Mouse (Mus musculus) mesoderm, embryonic 11.5 days (tissue): ENCODE results near the gene Arl3.
A peak's percentile ranks its signal among the peaks of the same experiment; 100 is the strongest.

Source experiments
- DNase-seq: peaks from one replicate; pipeline ENCODE4 v3.0.0-alpha.2; 2012; ENCODE audit warnings: low read depth, low spot score

Arl3 gene

DNA sequence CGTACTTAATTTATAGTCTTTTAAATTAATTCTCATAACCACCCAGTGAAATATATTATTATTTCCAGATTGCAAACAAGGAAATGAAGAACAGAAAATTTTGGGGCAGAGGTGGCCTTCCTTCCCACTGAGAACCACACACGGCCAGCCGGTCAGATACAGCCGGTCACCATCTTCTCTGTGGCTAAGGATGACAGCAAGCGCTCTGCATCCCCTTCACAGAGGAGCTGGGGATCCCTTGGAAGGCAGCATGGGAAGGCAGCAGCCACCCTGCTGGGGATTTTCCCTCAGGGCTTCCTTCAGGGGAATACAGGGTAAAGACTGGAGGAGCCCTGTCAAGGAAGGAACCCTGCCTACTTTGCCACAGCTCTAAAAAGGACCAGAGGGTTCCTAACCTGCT lies 39.5 kb downstream of the Arl3 start:
- DNase-seq, result no peak

DNA sequence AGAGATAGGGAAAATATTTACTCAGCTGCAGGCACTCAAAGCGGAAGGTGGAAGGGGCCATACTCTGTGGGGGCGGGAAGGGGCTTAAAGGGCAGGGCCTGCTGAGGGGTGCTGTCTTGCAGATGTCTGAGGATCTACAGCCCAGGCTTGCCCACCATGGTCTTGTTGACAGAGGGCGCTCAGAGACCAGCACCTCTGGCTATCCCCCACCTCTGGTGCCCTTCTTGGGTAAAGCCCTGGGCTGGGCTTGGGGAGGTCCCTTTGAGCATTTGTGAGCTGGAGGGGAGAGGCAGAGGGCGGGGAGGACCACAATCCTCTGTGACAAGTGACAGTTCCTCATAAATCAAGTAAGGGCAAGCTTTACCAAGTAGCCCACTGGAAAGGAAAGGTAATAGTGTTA lies 39.9 kb downstream of the Arl3 start:
- DNase-seq, result no peak

DNA sequence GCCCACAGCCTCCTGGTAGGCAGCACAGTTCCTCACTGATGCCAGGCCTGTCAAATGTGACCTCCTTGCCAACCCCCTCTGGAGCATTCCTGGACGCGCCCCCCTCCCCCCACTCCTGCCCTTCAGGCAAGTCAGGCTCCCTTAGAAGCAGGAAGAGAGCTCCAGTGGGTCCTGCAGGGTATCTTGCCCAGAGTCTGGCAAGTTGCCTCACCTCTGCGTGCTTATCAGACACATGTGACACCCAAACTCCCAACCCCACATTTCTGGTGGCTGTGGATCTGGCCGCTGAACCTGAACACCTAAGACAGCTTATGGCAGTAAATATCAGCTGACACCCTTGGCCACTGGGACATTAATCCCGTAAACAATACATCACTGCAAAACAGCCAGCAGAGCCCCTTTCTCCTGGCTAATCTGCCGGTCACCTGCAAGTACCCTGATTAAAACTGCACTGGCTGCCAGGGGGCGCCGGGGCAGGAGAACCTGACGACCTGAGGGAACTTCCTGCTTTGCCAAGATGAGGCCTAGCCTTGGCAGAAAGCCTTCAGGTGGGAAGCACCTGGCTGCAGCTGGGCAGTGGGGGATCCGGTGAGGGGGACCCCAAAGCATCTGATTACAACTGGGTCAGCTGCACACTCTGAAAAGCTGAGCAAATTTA lies 40.8 kb downstream of the Arl3 start:
- DNase-seq, result no peak

DNA sequence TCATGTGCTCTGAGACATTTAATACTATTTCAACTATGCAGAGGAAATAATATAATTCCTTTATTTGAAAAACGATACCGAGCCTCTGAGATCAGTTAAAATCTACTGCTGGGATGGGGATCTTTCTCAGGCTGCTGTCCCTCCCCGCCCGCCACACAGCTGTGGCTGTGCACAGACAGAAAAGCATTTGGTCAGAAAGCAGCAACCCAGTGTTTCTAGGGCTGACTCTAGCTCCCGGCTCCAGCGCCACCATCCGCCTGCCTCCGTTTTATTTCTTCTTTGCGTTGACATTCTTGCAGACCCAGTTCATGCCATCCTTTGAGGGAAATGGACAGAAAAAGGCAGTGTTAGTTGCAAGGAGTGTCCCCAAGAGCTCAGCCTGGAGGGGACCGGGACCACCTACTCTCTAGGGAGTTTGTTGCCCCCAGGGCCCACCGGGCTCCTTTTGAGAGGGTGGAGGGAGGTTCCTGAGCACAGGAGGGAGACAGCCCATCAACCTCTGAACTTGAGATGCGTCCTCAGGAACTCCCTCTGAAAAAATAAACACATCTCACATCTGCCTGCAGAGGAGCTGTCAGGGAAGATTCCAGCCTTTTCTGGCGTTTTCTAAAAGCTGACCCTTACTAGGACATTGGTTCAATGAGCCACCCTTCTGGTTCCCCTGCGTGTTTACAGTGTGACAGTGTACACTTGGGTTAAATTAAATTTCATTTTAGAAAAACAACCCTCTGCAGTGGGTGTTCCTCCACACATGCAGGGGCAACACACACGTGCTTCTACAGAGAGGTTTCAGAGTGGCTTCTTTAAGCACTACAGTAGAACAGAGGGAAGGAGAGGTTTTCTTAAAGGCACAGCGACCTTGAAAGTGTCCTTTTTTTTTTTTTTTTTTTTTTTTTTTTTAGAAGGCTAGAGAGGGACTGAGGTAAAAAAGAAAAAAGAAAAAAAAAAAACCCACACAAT lies 41.6 kb downstream of the Arl3 start:
- no peak for DNase-seq

GRCm38 (mm10) chr19:46530449-46530990 lies 42.5 kb downstream of the Arl3 start:
- no peak for DNase-seq

DNA sequence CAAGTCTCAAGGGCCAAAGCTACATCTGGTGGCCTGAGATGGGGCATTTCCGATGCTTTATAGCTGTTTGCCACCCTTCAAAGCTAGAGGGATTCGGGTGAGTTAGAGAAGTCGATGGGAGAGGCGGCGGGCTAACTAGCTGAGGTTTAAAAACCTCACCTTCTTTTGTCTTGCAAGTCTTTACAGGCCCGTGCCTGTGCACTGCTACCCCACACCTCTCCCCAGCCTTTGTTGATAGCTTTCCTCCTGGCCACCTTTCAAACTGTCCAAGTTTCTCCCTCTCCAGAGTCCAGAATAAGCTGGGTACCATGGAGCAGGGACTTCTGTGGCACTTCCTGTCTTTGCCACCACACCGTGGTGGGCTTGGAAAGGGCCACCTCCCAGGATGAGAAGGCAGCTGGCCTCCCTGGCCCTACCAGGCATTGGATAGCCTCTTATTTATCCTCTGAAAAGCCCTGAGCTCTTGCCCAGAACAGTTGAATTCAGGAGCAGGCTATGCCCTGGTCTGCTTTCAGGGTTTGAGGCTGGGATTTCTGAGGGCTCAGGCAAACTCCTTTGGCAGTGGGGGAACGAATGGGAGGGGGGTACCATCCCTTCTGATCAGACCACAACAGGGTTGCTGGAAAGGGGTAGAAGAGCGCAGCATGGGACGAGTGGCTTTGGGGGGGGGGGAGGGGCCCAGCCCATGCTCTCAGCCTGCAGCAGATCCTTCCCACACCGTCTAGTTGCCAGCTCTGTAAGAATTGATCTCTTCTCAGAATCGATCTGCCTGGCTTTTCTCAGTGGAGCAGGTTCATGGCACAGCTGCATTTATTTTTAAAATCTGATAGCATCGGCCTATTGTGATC lies 43.2 kb downstream of the Arl3 start:
- no peak for DNase-seq

GRCm38 (mm10) chr19:46528529-46529213 lies 44.3 kb downstream of the Arl3 start:
- DNase-seq, result no peak

DNA sequence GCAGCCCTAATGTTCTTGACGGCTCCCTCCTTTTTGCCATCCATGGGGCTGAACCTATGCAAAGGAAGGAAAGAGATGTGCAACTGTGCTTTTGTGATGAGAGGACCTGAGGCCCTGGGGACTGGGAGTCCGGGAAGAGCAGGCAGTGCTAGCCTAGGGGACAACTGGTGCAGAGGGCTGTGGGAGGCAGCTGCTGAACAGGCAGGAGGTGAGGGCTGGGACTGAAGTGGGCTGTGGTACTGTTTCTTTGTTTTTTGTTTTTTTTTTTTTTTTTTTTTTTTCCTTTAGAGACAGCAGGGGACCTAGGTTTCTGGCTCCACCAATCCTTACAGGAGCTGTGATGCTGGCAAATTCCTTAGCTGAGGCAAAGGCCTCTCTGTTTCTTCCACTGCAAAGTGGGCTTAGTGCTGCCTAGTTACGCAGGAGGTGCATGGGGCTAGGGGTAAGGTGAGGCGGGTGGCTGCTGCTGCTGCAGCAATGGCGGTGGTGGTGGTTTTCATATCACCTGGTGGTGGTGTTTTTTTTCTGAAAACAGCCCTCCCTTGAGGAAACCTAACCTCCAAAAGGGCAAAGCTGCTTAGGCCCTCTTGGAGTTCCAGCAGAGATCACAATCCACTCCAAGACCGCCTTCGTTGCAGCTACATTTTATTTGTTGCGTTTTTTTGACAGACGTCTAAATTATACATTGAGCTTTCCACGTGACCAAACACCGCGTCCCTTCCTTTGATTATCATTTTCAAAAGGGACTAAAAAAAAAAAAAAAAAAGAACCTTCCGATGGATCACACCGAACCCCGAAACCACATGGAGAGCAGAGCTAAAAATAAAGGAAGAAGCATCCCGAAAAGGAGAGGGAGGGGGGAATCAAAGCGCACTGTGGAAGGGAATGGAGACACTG lies 45.1 kb downstream of the Arl3 start:
- no peak for DNase-seq

DNA sequence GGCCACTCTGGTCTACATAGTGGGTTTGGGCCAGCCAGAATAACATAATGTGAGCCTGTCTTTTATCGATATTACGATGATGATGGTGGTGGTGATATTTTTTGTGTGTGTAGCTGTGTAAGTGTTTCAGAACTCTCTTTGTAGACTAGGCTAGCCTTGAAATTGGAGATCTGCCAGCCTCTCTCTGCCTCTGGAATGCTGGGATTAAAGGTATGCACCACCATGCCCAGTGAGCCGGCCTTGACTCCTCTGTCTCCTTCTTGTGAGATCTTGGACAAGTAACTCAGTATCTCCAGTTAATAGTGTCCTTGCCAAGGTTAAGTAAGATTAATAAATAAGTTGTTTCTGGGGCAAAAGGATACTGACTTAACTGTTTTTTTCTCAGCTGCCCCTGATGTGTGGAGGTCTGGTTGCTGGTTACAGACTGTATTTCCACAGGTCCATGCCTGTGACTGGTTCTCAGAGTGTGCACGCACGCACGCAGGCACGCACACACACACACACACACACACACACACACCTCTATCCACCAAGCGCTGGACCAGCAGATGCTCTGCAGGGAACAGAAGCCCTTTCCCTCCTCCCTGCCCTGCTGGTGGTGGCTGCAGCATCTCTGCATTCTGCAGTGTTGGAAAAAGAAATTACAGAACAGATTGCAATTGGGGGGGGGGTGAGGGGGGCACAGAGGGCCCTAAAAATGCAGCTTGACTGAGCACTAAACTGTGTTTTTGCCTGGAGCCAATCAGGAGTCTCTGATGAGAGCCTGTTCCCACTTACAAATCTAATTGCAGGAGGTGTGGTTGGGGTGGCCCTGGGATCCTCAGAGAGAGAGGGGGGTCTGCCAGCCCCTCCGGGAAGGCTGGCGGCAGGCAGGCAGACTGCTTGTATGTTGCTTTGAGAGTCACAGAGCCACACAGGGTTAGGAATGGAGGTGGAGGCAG lies 47.0 kb downstream of the Arl3 start:
- DNase-seq, result no peak

DNA sequence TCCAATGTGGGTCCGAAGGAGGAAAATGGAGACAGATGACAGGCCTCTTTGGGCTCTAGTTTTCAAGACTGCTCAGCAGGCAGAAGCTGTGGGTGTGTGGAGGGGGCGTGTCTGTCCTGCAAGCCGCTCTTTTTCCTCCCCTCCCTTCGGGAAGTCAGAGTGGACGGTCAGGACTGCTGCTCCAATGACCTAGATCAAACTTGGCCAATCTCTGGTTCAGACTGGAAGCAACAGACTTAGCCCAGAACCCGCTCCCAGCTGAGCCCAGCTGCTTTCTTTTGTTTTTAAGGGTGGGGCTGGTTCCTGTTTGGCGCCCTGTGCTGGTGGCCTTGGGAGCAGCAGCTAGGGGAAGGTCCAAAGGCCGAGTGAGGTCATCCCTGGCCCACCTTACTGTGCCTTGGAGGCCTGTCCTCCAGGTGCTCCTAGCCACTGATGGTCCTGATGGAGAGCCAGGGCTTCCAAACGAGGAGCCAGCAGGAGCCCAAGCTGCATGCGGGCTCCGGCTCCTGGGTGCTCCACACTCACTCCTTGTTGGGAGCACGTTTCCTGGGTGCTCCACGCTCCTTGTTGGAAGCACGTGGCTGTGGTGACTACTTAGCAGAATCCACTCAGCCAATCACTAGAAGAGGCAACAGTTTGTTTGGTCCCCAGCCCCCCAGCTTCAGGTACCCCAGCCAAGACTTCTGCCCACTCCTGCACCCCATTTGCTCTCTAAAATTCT lies 48.2 kb downstream of the Arl3 start:
- no peak for DNase-seq

DNA sequence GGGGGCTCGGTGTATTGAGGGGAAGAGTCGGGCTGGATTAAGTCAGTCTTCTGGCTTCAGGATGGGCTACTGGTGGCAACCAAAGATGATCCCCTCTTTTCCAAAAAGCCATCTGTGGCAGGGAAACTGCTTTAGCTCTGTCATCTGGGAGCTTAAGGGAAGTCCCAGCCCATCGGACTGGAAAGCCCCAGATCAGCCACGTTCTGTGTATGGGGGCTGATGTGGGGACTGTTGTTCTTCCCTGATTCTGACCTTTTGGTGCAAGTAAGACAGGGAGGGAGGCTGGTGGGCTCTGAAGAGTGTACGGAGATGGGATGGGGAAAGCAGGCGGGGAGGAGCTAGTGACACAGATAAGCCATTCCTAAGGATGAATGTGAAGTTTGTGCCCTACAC lies 48.9 kb downstream of the Arl3 start:
- no peak for DNase-seq

- DNase-seq, result peak; percentile 79
Measured at GRCm38 (mm10) chr19:46523480-46524151, 49.4 kb downstream of the Arl3 start.

DNA sequence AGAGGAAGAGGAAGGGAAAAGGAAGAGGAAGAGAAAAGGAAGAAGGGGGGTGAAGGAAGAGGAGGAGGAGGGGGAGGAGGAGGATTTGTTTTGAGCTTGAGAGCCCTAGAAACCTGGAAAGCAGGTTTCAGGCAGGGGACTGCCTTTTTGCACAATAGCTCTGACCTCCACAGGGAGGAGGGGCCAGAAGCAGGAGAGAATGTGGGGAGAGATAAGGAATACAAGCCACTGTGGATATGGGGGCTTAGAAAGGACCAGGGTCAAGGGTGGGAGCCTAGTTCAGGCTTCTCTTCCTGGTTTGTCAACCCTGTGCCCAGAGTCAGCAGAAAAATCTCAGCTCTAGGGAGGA lies 49.9 kb downstream of the Arl3 start:
- DNase-seq, result no peak

DNA sequence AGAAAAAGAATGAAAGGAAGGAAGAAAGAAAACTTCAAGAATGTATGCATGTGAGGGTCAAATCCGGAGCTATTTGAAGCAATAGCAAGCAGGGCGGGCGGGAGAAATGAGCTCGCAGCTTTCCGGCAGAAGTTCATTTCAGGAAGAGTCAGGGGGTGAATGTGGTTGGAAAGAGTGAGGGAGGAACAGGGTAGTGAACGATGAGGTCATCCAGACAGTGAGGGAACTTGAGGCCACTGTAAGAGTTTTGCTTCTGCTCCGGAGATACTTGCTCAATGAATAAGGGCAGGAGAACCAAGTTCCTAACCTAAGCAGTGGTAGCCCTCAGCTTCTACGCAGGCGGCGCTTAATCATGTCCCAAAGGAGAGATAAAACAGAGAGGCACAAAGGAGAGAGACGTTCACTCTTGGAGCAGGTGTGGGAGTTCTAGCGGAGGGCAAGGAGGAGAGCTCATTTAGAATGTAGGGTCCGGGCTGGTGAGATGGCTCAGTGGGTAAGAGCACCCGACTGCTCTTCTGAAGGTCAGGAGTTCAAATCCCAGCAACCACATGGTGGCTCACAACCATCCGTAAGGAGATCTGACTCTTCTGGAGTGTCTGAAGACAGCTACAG lies 50.5 kb downstream of the Arl3 start:
- DNase-seq, result no peak

GRCm38 (mm10) chr19:46521698-46522097 lies 51.3 kb downstream of the Arl3 start:
- no peak for DNase-seq

DNA sequence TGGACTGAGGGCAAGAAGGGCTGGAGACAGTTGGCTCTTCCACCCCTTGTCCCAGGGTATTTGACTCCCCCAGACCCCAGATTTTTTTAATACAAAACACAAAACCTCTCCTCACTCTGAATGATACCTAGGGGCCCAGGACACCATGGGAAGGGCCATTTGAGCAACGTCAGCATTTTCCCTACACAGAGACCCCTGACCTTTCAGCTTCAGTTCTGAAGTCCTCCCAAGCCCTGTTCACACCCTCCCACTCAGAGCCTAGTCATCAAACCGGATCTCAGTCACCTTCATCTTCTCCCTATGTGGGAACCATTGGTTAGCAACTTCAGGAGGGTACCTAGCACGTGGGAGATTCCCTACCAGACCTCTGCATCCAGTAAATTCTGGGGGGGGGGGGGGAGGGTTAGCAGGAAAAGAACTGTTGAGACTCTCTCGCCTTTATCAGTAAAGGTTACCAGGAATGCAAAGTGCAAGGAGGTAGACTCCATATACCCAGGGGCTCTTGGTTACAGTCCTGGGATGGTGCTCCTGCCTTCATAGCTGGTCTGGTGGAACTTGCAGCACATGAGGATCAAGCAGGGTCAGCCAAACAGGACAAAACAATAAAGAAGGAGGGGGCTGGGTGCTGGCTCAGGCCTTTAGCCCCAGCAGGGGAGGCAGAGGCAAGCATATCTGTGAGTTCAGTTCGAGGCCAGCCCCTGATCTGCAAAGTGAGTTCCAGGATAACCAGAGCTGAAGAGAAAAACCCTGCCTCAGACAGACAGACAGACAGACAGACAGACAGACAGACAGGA lies 54.0 kb downstream of the Arl3 start:
- no peak for DNase-seq

GRCm38 (mm10) chr19:46518352-46518787 lies 54.6 kb downstream of the Arl3 start:
- DNase-seq, result peak; percentile 74
